Mouse (Mus musculus): ENCODE measurements at regions not wholly inside any gene's neighbourhood (a gene's known extent, or its start where the extent isn't known, plus 50 kb on each side); places are given as distances from the start of the nearest gene placed in this dataset.

DNA sequence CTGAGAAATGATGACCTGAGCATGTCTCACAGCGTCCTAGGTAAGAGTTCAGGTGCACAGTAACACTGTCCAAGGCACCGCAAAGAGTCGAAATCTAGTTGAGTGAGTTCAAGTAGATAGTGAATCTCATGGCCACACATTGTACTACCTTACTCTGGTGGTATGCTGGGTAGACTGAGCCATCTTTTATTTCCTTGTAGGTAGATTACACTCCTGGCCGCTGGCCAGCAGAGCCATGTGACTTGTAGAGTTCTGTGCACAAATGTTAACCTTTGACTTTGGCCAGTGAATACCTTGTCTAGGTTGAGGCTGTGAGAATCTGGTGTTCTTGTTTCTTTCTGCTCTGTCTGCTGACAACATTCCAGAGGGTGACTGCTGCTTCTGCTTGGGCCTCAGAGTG lies 273.0 kb downstream of the Bcl11a start:
- no peaks in the 10 kb centered on the region for H3K36me3 ChIP-seq
- 78% methylated on average over 4 of the region's 4 CpGs for WGBS
- 0 out of 2 replicates have a peak, but pooled peaks cover 5% of the 10 kb centered on the region for H3K4me1 ChIP-seq (replicated peaks)
- no peak overlapping the region for H3K27ac ChIP-seq
- H3K9me3 ChIP-seq, result no peaks in the 10 kb centered on the region
- H3K4me3 ChIP-seq (replicated peaks), result no peak overlapping the region
- peak; percentile 90 for ATAC-seq
- no peaks in the 10 kb centered on the region for H3K27me3 ChIP-seq (replicated peaks)
- H3K4me2 ChIP-seq (replicated peaks), result no peak overlapping the region
- H3K9ac ChIP-seq, result no peak overlapping the region

DNA sequence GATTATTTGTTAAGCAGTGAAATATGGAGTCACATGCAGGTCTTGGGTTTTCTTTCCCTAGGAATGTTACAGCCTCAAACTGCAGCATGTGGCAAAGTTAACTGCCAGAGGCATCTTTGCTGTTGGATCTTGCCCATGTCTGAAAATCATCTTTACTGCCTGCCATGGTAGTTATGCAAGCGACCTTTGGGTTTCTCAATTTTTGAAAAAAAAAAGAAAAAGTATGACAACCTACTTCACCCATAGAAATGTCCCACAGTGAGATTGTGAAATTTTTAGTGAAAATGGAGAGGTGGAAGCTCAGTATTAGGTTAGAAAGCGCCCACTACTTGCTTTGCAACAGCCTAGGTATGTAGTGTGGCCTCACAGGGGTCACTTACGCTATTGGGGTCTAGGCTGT lies 274.2 kb downstream of the Bcl11a start:
- H3K4me2 ChIP-seq (replicated peaks), result no peak overlapping the region

DNA sequence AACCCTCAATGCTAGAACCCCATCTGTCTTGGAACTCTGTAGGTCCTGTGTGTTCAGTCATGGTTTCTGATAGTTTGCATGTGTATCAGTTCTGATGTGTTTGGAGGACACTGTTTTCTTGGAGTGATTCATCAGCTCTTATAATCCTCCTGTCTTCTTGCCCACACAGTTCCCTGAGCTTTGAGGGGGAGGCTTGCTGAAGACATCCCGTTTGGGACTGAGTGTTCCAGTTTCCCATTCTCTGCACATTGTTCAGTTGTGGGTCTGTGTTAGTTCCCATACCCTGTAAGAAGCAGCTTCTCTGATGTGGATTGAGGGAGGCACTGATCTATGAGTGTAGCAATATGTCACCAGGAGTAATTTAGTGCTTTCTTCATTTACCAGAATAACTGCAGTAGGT lies 275.2 kb downstream of the Bcl11a start:
- Histone ChIP-seq H3K36me3 (no peaks in the 10 kb centered on the region), H3K9ac (no peak overlapping the region), H3K27me3 (replicated peaks) (no peaks in the 10 kb centered on the region), H3K4me3 (replicated peaks) (no peak overlapping the region), H3K4me1 (replicated peaks) (no peaks in the 10 kb centered on the region), H3K9me3 (no peaks in the 10 kb centered on the region), H3K27ac (no peak overlapping the region), H3K4me2 (replicated peaks) (no peak overlapping the region)
- WGBS, result 72% methylated on average over 1 of the region's 1 CpGs
- no peak for ATAC-seq

More for the DNA sequence above, 274.2 kb downstream of the Bcl11a start:
- no peak overlapping the region for H3K27ac ChIP-seq
- WGBS, result 85% methylated on average over 3 of the region's 3 CpGs
- no peak for ATAC-seq
- H3K36me3 ChIP-seq, result no peaks in the 10 kb centered on the region
- H3K9me3 ChIP-seq, result no peaks in the 10 kb centered on the region
- no peak overlapping the region for H3K9ac ChIP-seq
- H3K4me1 ChIP-seq (replicated peaks), result 0 out of 2 replicates have a peak, but pooled peaks cover 2% of the 10 kb centered on the region
- no peaks in the 10 kb centered on the region for H3K27me3 ChIP-seq (replicated peaks)
- H3K4me3 ChIP-seq (replicated peaks), result no peak overlapping the region

DNA sequence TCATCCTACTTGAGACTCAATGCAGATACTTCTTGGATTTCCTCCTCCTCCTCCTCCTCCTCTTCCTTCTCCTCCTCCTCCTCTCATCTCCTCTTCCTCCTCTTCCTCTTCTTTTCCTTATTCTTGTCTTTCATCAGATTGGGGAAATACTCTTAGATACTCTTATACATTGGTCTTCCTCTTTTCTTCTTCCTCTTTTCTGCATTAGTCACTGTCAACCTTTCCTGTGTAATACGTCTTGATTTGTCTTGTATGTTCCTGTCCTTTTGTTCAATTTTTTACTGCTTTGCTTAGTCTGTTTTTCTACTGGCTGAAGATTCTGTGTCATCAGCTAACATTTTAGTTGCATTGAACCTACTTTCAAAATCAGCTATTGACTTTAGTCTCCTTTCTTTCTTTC lies 279.5 kb downstream of the Bcl11a start:
- no peak overlapping the region for H3K27ac ChIP-seq
- H3K4me3 ChIP-seq (replicated peaks), result no peak overlapping the region
- no peaks in the 10 kb centered on the region for H3K36me3 ChIP-seq
- no peak for ATAC-seq
- 86% methylated on average over 1 of the region's 1 CpGs for WGBS
- no peak overlapping the region for H3K4me2 ChIP-seq (replicated peaks)
- no peaks in the 10 kb centered on the region for H3K4me1 ChIP-seq (replicated peaks)
- no peak overlapping the region for H3K9ac ChIP-seq
- H3K9me3 ChIP-seq, result no peaks in the 10 kb centered on the region
- no peaks in the 10 kb centered on the region for H3K27me3 ChIP-seq (replicated peaks)

DNA sequence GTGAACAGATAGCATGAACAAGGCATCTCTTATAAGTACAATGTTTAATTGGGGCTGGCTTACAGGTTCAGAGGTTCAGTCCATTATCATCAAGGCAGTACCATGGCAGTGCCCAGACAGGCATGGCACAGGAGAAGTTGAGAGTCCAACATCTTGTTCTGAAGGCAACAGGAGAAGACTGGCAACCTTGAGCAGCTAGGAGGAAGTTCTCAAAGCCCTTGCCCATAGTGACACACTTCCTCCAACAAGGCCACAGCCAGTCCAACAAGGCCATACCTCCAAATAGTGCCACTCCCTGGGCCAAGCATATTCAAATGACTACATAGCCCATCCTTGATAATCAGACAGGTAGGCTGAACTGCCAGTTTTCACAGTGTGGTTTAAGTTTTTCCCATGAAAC lies 281.2 kb downstream of the Bcl11a start:
- Histone ChIP-seq H3K27me3 (replicated peaks) (no peaks in the 10 kb centered on the region), H3K27ac (no peak overlapping the region), H3K4me1 (replicated peaks) (0 out of 2 replicates have a peak, but pooled peaks cover 5% of the 10 kb centered on the region), H3K9ac (no peak overlapping the region), H3K36me3 (no peaks in the 10 kb centered on the region), H3K9me3 (no peaks in the 10 kb centered on the region), H3K4me2 (replicated peaks) (no peak overlapping the region), H3K4me3 (replicated peaks) (no peak overlapping the region)
- no peak for ATAC-seq

DNA sequence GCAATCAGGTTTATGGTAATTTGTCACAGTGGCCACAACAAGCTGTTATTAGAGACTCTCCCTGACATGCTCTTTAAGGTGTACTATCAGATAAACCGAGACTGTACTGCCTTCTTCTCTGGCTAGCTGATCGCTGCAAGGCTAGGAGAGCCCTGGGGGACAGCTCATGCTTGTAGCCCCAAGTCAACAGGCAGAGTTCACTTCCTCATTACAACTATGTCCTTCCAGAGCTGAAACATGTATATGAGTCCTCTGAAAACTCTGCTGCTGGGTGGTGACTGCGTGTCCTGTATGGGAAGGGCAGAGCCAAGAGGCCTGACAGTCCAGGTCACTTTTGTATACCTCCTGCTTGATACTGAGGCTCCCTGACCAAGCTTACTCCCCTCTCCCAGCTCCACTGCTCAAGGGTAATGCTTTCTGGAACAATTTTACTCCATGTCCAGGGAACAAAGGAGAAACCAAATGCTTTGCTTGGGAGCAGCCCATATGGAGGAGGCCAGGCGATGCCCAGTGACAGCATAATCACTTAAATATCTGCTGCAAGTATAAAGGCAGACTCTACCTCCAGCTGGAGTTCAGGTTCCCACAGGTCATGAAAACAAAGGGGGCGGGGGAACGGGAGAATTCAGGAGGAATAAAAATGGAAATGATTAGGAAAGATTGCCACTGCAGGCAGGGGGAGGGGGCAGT lies 284.3 kb downstream of the Bcl11a start:
- Histone ChIP-seq H3K4me1 (replicated peaks) (0 out of 2 replicates have a peak, but pooled peaks cover 5% of the 10 kb centered on the region), H3K4me2 (replicated peaks) (no peak overlapping the region), H3K4me3 (replicated peaks) (no peak overlapping the region), H3K27ac (no peak overlapping the region), H3K9me3 (no peaks in the 10 kb centered on the region), H3K27me3 (replicated peaks) (no peaks in the 10 kb centered on the region), H3K36me3 (no peaks in the 10 kb centered on the region), H3K9ac (no peak overlapping the region)
- ATAC-seq, result no peak
- 51% methylated on average over 6 of the region's 6 CpGs for WGBS

DNA sequence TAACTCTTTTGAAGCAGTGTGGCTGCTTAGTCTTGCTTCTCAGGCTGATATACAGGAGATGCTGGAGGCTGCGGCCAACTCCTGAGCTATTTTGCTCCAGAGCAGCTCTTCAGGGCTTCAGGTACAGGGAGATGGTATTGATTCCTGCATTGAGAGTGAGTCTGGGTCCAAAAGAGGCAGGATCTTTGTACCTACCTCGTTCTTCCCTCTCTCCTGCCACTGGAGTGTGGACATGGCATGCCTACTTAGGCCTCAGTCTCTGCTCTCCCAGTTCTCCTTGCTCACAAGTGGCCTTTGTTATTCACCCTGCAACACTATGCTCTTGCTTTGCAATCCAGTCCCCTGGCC lies 284.8 kb downstream of the Bcl11a start:
- 77% methylated on average over 2 of the region's 2 CpGs for WGBS
- H3K4me3 ChIP-seq (replicated peaks), result no peak overlapping the region
- no peak for ATAC-seq
- no peaks in the 10 kb centered on the region for H3K9me3 ChIP-seq
- no peaks in the 10 kb centered on the region for H3K27me3 ChIP-seq (replicated peaks)
- no peak overlapping the region for H3K9ac ChIP-seq
- no peak overlapping the region for H3K27ac ChIP-seq
- H3K4me2 ChIP-seq (replicated peaks), result no peak overlapping the region
- H3K4me1 ChIP-seq (replicated peaks), result 0 out of 2 replicates have a peak, but pooled peaks cover 5% of the 10 kb centered on the region
- no peaks in the 10 kb centered on the region for H3K36me3 ChIP-seq

DNA sequence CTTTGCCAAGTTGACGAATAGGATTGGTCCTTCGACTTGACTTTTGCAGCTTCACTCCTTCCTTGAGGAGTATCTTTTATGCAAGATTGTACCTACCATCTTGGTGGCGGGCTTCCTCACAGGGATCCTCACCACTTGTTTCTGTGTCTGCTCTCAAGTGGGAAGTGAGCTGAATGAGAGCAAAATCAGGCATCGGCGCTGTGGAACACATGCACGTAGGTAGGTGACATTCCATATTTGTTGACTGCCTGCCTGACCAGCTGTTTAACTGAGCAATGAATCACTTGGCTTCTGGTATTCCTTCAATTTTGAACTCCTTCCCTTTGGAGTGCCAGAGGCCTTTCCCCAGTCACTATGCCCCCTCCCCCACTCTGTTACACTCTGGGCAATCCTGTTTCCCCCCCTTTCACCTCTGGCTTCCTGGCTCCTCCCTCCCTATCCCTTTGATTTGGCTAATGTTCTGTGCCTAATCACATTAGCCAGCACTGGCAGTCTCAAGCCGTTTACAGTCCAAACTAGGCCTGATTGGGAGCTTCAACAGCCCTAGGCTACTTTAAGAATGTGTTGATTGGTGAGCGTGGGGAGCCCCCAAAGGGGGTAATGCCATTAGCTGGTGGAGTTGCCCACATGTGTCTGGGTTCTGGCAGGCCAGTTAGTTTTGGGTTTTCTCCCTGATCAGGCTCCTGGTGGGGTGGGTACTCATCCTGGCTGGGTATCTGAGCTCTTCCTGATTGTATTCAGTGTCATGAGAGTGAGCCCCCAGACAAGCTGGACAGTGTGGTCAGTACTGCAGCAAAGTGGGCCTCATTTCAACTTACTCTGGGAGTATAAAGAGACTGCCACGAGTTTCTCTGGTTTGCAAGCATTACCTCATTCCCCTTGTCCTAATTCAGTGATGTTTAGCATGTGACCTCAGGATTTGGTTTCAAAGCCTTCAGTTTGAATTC lies 285.8 kb downstream of the Bcl11a start:
- Histone ChIP-seq H3K4me2 (replicated peaks) (no peak overlapping the region), H3K27me3 (replicated peaks) (no peaks in the 10 kb centered on the region), H3K36me3 (no peaks in the 10 kb centered on the region), H3K4me1 (replicated peaks) (0 out of 2 replicates have a peak, but pooled peaks cover 5% of the 10 kb centered on the region), H3K9me3 (no peaks in the 10 kb centered on the region), H3K27ac (no peak overlapping the region), H3K4me3 (replicated peaks) (no peak overlapping the region), H3K9ac (no peak overlapping the region)
- peak; percentile 53; the same call in 1 of the 2 replicates for ATAC-seq
- WGBS, result 68% methylated on average over 9 of the region's 9 CpGs

DNA sequence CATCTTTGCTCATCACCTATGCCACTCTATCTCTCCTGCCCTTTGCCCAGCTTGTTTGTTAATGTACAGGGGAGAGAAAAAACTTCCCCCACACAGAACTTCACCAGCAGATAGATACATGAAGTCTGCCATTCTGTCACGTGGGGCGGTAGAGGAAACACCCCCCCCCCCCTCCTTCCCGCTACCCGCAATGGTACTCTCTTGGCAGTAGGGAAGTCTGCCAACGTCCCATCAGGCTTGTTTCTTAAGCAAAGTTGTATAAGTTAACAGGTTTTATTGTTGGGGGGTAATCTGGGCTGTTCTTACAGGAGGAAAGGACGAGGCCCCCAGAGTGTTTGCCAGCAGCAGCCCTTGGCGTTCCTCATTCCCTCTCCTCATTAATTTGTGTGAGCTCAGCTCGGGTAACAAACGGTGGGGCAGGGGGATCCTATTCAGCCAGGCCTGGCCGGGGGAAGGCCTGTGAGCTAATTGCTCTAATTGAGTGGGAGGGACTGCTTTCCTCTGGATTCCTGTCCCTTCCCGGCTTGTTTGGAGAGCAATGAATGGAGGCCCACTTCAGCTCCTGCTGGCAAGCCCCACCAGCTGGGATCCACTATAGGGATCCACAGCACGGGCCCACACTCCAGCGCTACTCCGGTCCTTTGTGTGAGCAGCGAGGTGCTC lies 292.5 kb downstream of the Bcl11a start:
- 42% methylated on average over 15 of the region's 15 CpGs for WGBS
- H3K27ac ChIP-seq, result no peak overlapping the region
- no peak overlapping the region for H3K4me3 ChIP-seq (replicated peaks)
- H3K4me2 ChIP-seq (replicated peaks), result no peak overlapping the region
- H3K9ac ChIP-seq, result no peak overlapping the region
- H3K27me3 ChIP-seq (replicated peaks), result no peaks in the 10 kb centered on the region
- ATAC-seq, result peak; percentile 30; the same call in 1 of the 2 replicates
- H3K9me3 ChIP-seq, result no peaks in the 10 kb centered on the region
- peaks cover 10% of the 10 kb centered on the region for H3K4me1 ChIP-seq (replicated peaks)
- H3K36me3 ChIP-seq, result no peaks in the 10 kb centered on the region

DNA sequence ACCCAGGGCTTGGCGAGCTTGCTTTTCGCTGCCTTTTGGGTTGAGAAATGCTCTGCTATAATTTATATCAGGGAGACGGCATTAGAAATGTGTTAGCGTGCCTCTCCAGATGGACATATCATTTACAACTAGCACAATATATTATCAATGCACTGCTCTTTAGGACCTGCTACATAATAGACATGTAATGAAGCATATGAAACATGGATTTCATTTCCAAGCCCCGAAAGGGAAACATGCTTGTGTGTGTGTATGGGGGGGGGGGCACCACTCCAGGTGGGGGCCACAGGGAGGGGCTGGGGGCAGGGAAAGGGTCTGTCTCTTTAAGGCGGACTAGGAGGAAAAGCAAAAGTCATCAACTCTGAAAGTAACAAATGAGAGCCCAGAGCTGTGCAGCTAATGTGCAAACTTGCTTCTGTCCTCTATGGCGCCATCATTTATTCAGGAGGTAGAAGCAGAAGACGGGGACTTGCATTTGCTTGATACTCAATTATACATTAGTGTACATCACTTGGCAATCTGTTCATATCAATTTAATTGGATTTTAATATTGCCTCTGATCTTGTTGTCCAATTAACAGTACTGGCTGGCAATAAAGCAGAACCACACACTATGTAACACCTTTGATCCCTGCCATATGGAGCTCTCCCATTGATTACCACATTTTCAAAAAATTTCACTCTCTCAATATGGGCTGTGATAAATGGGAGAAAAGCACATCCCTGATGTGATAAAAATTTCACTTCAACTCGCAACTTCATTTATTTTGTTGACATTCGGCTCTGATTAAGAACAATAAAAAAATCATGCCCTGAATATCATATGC lies 293.2 kb downstream of the Bcl11a start:
- H3K4me3 ChIP-seq (replicated peaks), result no peak overlapping the region
- H3K27me3 ChIP-seq (replicated peaks), result no peaks in the 10 kb centered on the region
- no peak overlapping the region for H3K27ac ChIP-seq
- no peak for ATAC-seq
- no peaks in the 10 kb centered on the region for H3K36me3 ChIP-seq
- no peaks in the 10 kb centered on the region for H3K9me3 ChIP-seq
- H3K4me1 ChIP-seq (replicated peaks), result peaks cover 10% of the 10 kb centered on the region
- 70% methylated on average over 10 of the region's 10 CpGs for WGBS
- H3K4me2 ChIP-seq (replicated peaks), result no peak overlapping the region
- no peak overlapping the region for H3K9ac ChIP-seq

DNA sequence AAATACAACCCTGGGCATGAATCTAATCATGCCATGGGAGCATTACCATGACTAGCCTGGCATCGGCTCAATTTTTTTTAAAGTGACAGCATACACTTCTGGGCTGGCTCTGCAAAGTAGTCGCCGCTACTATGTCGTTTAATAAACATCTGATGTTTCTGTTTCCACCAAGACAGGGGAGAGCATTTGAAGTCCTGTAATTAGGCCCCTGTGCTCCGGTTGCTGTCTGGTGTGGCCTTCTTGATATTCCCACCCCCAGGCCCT lies 293.8 kb downstream of the Bcl11a start:
- Histone ChIP-seq H3K27ac (no peak overlapping the region), H3K9ac (no peak overlapping the region), H3K27me3 (replicated peaks) (no peaks in the 10 kb centered on the region), H3K4me3 (replicated peaks) (no peak overlapping the region), H3K4me1 (replicated peaks) (peaks cover 10% of the 10 kb centered on the region), H3K9me3 (no peaks in the 10 kb centered on the region), H3K4me2 (replicated peaks) (no peak overlapping the region), H3K36me3 (no peaks in the 10 kb centered on the region)
- 71% methylated on average over 5 of the region's 5 CpGs for WGBS
- no peak for ATAC-seq

DNA sequence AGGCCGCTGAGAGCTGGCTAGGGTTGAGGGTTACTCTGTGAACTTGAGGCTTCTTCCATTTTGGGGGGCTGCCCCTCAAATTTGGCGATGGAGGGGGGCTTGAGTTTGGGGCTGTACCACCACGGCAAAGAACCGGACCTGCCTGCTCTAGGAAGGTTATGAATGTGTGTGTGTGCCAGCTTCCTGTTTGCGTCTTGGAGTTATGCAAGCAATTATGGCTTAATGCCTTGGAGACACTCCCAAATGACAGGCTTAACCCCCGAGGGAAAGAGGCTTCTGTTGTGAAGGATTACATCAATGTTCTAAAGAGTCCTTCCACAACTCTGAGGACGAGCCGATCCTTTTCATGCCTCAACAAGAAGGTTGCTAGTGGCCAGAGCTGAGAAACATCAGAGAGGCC lies 294.1 kb downstream of the Bcl11a start:
- WGBS, result 41% methylated on average over 8 of the region's 8 CpGs
- Histone ChIP-seq H3K36me3 (no peaks in the 10 kb centered on the region), H3K9me3 (no peaks in the 10 kb centered on the region), H3K4me1 (replicated peaks) (peaks cover 10% of the 10 kb centered on the region), H3K27me3 (replicated peaks) (no peaks in the 10 kb centered on the region), H3K27ac (no peak overlapping the region), H3K4me3 (replicated peaks) (no peak overlapping the region), H3K9ac (no peak overlapping the region), H3K4me2 (replicated peaks) (no peak overlapping the region)
- ATAC-seq, result peak; percentile 53; the same call in 1 of the 2 replicates

Measured in intestine, embryonic 15.5 days (tissue).